Mouse (Mus musculus) stomach, embryonic 16.5 days (tissue): ENCODE data around the gene Bmp7. TPM values are rescaled to one million over a fixed set of nuclear protein-coding genes. Genes with fewer than 3 reads are reported as not detected.

Experiments used
- ATAC-seq: fragments of 200-750 bp; cut with Nextera tagmentation; 2 replicates; pipeline ENCODE4 v1.8.0; 2017; ENCODE audit warnings: moderate number of reproducible peaks, moderate TSS enrichment; ENCODE audit not compliant: insufficient read depth, low FRiP score
- H3K27ac ChIP-seq: fragments of 300-500 bp; sonication (generic); 2 replicates; pipeline ENCODE4 v1.5.1; 2014; ENCODE audit warnings: low read length
- H3K27me3 ChIP-seq: fragments of 300-500 bp; sonication (generic); 2 replicates; pipeline ENCODE4 v1.6.1; 2014; ENCODE audit warnings: low read length, control low read depth, mixed read lengths; ENCODE audit not compliant: control insufficient read depth, insufficient read depth
- H3K36me3 ChIP-seq: fragments of 300-500 bp; sonication (generic); 2 replicates; pipeline ENCODE4 v1.6.1; 2014; ENCODE audit warnings: low read length; ENCODE audit not compliant: control insufficient read depth, insufficient read depth
- H3K4me1 ChIP-seq: fragments of 300-500 bp; sonication (generic); 2 replicates; pipeline ENCODE4 v1.6.1; 2014; ENCODE audit warnings: low read length, control low read depth, mixed read lengths; ENCODE audit not compliant: control insufficient read depth, insufficient read depth
- H3K4me2 ChIP-seq: fragments of 300-500 bp; sonication (generic); 2 replicates; pipeline ENCODE4 v1.6.1; 2014; ENCODE audit warnings: low read depth, low read length, mixed read lengths
- H3K4me3 ChIP-seq: fragments of 300-500 bp; sonication (generic); replicated peaks from 2 replicates; pipeline ENCODE4 v1.5.1; 2014; ENCODE audit warnings: mild to moderate bottlenecking, low read length
- H3K9ac ChIP-seq: fragments of 300-500 bp; sonication (generic); 2 replicates; pipeline ENCODE4 v1.6.1; 2014; ENCODE audit warnings: low read length
- H3K9me3 ChIP-seq: fragments of 300-500 bp; sonication (generic); replicated peaks from 2 replicates; pipeline ENCODE4 v1.6.1; 2016; ENCODE audit warnings: low read length, control low read depth; ENCODE audit not compliant: control insufficient read depth
- WGBS: fragments of 180-500 bp; shearing (Covaris S2); extraction: QIAGEN DNeasy Blood & Tissue Kit; methylation state at CpG from one replicate; pipeline ENCODE4 v1.1.7; 2014; 5-methylcytosine and 5-hydroxymethylcytosine counted together
- polyA plus RNA-seq: library from polyadenylated mRNA; unstranded; fragments of >200 nt; fragmentation: Nextera tagmentation; extraction: Ambion mirVana; gene quantifications from 2 replicates; pipeline ENCODE4 v1.2.1, GENCODE M21; 2015

Gene Bmp7
- polyA plus RNA-seq, 1 experiment from 2014 or later = 15.7 TPM

DNA sequence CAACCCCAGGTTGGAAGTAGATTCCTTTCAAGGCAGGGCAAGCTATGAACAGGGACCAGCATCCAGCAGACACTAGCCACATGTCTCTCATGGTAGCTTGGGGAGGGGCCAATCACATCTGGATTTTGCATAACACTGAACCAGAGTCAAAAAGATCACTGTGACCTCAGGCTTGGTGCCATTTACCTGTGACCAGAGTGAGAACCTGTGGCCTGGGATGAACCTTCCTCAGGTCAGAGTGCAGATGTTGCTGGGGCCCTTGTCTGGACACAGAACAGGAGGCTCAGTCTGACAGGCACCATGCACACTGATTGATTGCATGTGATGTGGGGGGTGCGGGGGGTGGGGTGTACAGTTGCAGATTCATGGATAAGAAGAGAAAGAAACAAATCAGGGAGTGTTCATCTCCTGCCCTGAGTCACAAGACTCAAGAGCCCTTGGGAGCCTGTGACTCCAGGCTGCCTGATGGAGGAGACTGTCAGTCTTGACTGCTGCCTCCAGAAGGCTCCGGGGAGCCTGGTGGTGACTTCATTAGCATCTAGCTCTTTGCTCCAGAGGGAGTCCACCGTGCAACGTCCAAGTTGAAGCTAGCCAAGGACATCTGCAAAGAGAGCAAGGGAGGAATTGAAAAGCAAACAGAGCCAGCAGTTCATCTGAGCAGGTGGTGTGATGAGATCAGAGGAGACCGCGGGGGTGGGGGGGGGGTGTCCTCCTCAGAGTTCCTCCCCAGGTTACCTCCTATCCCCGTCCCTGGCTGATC is 33.9 kb upstream of the Bmp7 start:
- no peak overlapping the region for H3K27ac ChIP-seq
- H3K36me3 ChIP-seq = no peaks in the 10 kb centered on the region
- H3K9ac ChIP-seq = no peak overlapping the region
- H3K4me1 ChIP-seq = peaks cover 9% of the 10 kb centered on the region; the same call in 1 of the 2 replicates
- no peaks in the 10 kb centered on the region for H3K27me3 ChIP-seq
- no peak overlapping the region for H3K4me2 ChIP-seq
- WGBS = 27% methylated on average over 7 of the region's 7 CpGs
- no peaks in the 10 kb centered on the region for H3K9me3 ChIP-seq
- no peak for ATAC-seq
- H3K4me3 ChIP-seq = no peak overlapping the region

DNA sequence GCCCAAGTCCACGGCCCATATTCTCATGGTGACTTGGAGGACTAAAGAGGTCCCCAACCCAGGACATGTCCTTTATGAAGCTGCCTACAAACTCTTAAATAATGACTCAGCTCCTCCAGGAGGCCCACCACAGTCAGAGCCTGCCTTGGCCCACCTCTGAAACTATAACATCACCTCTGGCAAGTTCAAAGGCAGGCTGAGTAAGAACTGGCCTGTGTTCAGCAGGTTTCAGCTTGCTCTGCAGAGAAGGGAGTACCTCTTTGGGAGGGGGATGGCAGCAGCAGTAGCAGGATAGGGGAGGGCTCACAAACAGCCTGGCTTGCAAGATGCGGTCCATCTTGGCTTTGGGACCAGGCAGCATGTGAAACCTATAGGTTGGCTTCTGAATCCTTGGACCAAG is 31.7 kb upstream of the Bmp7 start:
- H3K27me3 ChIP-seq = no peaks in the 10 kb centered on the region
- H3K4me2 ChIP-seq = no peak overlapping the region
- H3K4me1 ChIP-seq = peaks cover 4% of the 10 kb centered on the region; the same call in 1 of the 2 replicates
- H3K9me3 ChIP-seq = no peaks in the 10 kb centered on the region
- H3K27ac ChIP-seq = no peak overlapping the region
- H3K4me3 ChIP-seq = no peak overlapping the region
- no peak for ATAC-seq
- no peak overlapping the region for H3K9ac ChIP-seq
- H3K36me3 ChIP-seq = no peaks in the 10 kb centered on the region
- 87% methylated on average over 2 of the region's 2 CpGs for WGBS

DNA sequence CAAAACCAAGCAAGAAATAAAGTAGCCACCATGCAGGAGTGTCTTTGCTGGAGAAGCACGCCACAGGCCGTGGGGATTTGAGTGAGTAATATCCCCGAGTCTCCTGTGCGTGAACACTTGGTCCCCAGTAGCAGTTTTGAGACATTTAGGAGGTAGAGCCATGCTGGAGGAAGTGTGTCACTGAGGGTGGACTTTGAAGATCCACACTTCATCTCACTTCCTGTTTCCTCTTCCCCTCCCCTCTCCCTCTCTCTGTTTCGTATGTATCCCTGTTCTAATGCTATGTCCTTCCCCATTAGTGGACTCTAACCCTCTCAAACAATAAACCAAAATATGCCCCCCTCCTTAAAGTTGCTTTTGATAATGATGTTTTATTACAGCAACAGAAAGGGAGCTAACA is 26.4 kb upstream of the Bmp7 start:
- no peak overlapping the region for H3K27ac ChIP-seq
- no peaks in the 10 kb centered on the region for H3K36me3 ChIP-seq
- peaks cover 2% of the 10 kb centered on the region; the same call in 1 of the 2 replicates for H3K4me1 ChIP-seq
- WGBS = 84% methylated on average over 5 of the region's 5 CpGs
- no peak overlapping the region for H3K4me3 ChIP-seq
- no peak for ATAC-seq
- H3K27me3 ChIP-seq = no peaks in the 10 kb centered on the region
- no peak overlapping the region for H3K9ac ChIP-seq
- H3K4me2 ChIP-seq = no peak overlapping the region
- no peaks in the 10 kb centered on the region for H3K9me3 ChIP-seq

DNA sequence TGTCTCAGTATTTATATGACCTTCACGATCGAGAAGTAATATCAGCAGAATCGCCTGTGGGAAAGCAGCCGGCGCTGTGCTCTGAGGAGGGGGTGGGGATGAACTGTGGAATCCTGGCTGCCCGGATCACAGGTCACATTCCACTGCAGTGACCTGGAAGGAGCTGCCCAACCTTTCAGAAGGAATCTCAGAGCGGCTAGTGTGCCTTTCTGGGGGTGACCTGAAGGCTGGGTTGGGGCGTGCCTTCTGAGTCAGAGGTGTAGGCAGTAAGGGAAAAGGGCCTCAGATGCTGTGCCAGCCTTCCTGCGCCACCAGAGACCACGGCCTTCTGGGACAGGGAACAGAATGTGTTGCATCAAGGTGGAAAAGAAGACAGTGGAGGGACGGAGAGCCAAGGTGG is 25.1 kb upstream of the Bmp7 start:
- peaks cover 2% of the 10 kb centered on the region; the same call in 1 of the 2 replicates for H3K4me1 ChIP-seq
- WGBS = 30% methylated on average over 11 of the region's 11 CpGs
- H3K9me3 ChIP-seq = no peaks in the 10 kb centered on the region
- no peaks in the 10 kb centered on the region for H3K27me3 ChIP-seq
- no peaks in the 10 kb centered on the region for H3K36me3 ChIP-seq
- H3K4me3 ChIP-seq = no peak overlapping the region
- ATAC-seq = peak; percentile 73; the same call in 1 of the 2 replicates
- no peak overlapping the region for H3K4me2 ChIP-seq
- H3K9ac ChIP-seq = 0 out of 2 replicates have a peak overlapping the region, but pooled peaks have one; percentile 0
- H3K27ac ChIP-seq = no peak overlapping the region; the same call in 1 of the 2 replicates

DNA sequence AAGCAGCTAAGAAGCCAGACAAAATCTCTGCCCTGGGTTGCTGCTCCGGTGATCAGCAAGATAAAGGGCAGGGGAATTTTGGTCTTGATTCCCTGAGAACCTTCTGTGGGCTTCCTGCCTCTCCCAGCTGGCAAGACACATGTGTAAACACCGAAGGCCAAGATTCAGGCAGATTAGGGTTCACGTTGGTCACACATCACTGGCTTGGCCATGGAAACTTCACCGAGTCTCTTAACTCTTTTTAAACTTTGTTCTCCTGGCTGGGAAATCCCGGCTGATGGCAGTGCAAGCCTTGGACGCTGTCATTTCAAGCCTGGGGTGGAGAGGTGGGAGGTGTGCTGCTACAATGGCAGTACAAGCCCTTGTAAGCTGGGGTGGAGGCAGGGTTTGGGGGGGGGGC is 21.1 kb upstream of the Bmp7 start:
- H3K27ac ChIP-seq = no peak overlapping the region
- WGBS = 53% methylated on average over 6 of the region's 6 CpGs
- H3K9ac ChIP-seq = no peak overlapping the region
- H3K36me3 ChIP-seq = no peaks in the 10 kb centered on the region
- H3K4me1 ChIP-seq = peaks cover 2% of the 10 kb centered on the region; the same call in 1 of the 2 replicates
- H3K4me3 ChIP-seq = no peak overlapping the region
- H3K27me3 ChIP-seq = no peaks in the 10 kb centered on the region
- 0 out of 2 replicates have a peak, but pooled peaks cover 5% of the 10 kb centered on the region for H3K9me3 ChIP-seq
- ATAC-seq = no peak
- H3K4me2 ChIP-seq = no peak overlapping the region

DNA sequence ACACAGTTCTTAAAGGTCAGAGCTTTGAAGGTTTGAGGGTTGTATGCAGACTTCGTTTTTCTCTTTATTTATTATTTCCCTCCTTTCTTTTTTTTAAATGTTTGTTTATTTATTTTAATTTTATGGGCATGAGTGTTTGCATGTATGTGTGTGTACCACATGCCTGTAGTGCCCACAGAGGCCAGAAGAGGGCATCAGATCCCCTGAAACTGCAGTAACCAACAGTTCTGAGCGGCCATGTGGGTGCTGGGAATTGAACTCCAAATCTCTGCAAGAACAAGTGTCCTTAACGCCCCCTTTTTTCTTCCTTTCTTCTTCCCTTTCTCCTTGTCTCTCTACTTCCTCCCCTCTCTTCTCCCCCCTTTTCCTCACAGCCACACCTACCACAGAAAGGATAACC is 20.2 kb upstream of the Bmp7 start:
- Histone ChIP-seq H3K36me3 (no peaks in the 10 kb centered on the region), H3K27ac (no peak overlapping the region), H3K9ac (no peak overlapping the region), H3K4me3 (no peak overlapping the region), H3K4me2 (no peak overlapping the region), H3K9me3 (0 out of 2 replicates have a peak, but pooled peaks cover 5% of the 10 kb centered on the region), H3K4me1 (peaks cover 2% of the 10 kb centered on the region; the same call in 1 of the 2 replicates), H3K27me3 (no peaks in the 10 kb centered on the region)
- no peak for ATAC-seq
- WGBS = 87% methylated on average over 3 of the region's 3 CpGs

DNA sequence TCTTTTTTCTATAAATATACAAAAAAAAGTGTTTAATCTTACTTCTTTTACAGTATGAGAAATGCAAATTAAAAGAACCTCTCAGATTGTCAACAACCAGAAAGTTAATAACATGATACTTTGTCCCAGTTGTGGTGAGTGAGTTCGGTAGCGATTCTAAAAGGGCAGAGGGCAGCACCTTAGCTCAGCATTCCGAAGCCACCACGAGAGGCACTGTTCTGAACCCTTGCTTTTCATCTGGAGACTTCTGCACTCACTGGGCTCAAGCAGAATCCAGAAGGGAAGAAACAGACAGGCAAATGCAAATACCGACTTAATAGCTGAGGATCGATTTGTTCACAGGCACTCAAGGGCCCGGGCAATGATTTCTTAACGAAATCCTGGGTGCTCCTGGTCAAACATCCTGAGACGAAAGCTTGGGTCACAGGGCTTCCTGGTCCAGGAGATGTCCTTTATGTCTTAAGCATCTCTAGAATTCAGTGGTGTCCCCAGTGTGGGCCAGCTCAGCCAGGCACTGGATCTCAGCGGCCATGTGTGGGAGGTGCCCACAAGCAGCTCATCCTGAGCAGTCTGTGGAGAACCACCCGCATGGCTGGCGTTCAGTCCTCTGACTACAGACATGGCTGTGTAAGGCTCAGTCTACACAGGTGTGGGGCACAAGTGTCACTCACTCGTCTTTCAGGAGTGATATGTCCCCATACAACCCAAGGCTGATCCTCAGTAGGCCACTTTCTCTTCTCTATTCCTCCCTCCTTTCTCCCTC is 19.1 kb upstream of the Bmp7 start:
- Histone ChIP-seq H3K4me1 (no peaks in the 10 kb centered on the region), H3K27me3 (no peaks in the 10 kb centered on the region), H3K4me3 (no peak overlapping the region), H3K27ac (no peak overlapping the region), H3K4me2 (no peak overlapping the region), H3K9ac (no peak overlapping the region), H3K9me3 (0 out of 2 replicates have a peak, but pooled peaks cover 5% of the 10 kb centered on the region), H3K36me3 (no peaks in the 10 kb centered on the region)
- ATAC-seq = no peak
- 48% methylated on average over 13 of the region's 13 CpGs for WGBS

DNA sequence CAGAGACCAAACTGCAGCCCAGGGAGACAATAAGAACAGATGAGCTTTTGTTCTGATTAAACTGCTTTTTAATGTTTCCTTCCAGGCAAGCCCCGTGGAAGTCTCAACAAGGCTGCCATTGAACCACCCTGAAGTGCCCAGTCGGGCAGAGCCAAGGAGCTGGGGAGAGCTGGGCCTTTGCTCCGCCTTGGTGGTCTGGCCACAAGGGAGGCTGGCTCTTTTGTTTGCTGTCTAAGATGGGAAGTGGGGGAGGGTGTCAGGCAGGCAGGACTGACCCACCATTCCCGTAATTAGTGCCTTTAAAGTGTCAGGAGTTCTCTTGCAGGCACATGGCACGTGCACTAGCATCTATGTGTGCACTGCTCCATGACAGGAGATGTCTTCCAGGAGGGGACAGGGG is 18.5 kb upstream of the Bmp7 start:
- no peak overlapping the region for H3K27ac ChIP-seq
- ATAC-seq = no peak
- H3K9ac ChIP-seq = no peak overlapping the region
- no peak overlapping the region for H3K4me3 ChIP-seq
- no peaks in the 10 kb centered on the region for H3K4me1 ChIP-seq
- no peak overlapping the region for H3K4me2 ChIP-seq
- 0 out of 2 replicates have a peak, but pooled peaks cover 5% of the 10 kb centered on the region for H3K9me3 ChIP-seq
- 21% methylated on average over 5 of the region's 5 CpGs for WGBS
- no peaks in the 10 kb centered on the region for H3K36me3 ChIP-seq
- H3K27me3 ChIP-seq = no peaks in the 10 kb centered on the region

DNA sequence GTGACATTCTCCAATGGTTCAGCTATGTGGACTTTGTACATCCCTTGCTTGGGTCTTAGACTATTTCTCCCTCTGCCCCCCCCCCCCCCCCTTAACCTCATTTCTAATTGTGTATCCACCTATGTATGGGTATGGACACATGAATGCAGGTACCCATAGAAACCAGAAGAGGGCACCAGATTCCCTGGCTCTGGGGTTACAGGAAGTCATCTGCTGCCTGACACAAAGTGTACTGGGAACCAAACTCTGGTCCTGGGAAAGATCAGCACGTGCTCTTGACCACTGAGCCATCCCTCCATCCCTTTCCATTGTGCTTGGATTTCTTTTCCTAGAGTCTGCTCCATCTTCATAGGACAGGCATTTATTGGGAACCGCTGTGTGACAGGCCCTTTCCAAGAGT is 11.9 kb upstream of the Bmp7 start:
- H3K4me3 ChIP-seq = no peak overlapping the region
- ATAC-seq = no peak
- no peak overlapping the region for H3K9ac ChIP-seq
- H3K4me2 ChIP-seq = no peak overlapping the region
- H3K27me3 ChIP-seq = no peaks in the 10 kb centered on the region
- 0 out of 2 replicates have a peak, but pooled peaks cover 5% of the 10 kb centered on the region for H3K9me3 ChIP-seq
- H3K4me1 ChIP-seq = peaks cover 4% of the 10 kb centered on the region; the same call in 1 of the 2 replicates
- WGBS = 80% methylated on average over 2 of the region's 2 CpGs
- H3K36me3 ChIP-seq = no peaks in the 10 kb centered on the region
- H3K27ac ChIP-seq = no peak overlapping the region
